Mouse (Mus musculus) large intestine, adult 2 months (tissue): ENCODE measurements around the gene Ldhd. TPM values are rescaled to one million over a fixed set of nuclear protein-coding genes. Genes with fewer than 3 reads are reported as not detected.

Experiments
- polyA plus RNA-seq: library from polyadenylated mRNA; depleted of rRNA; stranded (reverse); fragments of >200 nt; gene quantifications from 2 replicates; pipeline ENCODE4 v1.2.3, GENCODE M21; 2012; rRNA removed

Ldhd gene
- polyA plus RNA-seq, 1 experiment, result 2.9 TPM

Other genes with a start within 250 kb of the Ldhd start
- 0.18 and 1.0 TPM in 2 replicates for gene Fa2h, start 236.6 kb downstream of the Ldhd start, polyA plus RNA-seq
- 2.8 and 4.9 TPM in 2 replicates for gene Wdr59, start 108.3 kb downstream of the Ldhd start, polyA plus RNA-seq
- gene Znrf1, start 94.3 kb downstream of the Ldhd start, polyA plus RNA-seq, result 23.5 and 25.9 TPM in 2 replicates
- gene Zfp1, start 13.0 kb upstream of the Ldhd start, polyA plus RNA-seq, result 4.0 and 4.1 TPM in 2 replicates
- gene Ctrb1, start 60.6 kb upstream of the Ldhd start, polyA plus RNA-seq, result 4.0 and 6.1 TPM in 2 replicates
- 77.4 and 114 TPM in 2 replicates for gene Bcar1, start 113.4 kb upstream of the Ldhd start, polyA plus RNA-seq
- 5.5 and 5.7 TPM in 2 replicates for gene Cfdp1, start 223.9 kb upstream of the Ldhd start, polyA plus RNA-seq
- gene Tmem170, start 246.4 kb upstream of the Ldhd start, polyA plus RNA-seq, result 9.0 and 13.2 TPM in 2 replicates